11 mouse cellular contexts compared by ENCODE assay signal in the genomic region with DNA sequence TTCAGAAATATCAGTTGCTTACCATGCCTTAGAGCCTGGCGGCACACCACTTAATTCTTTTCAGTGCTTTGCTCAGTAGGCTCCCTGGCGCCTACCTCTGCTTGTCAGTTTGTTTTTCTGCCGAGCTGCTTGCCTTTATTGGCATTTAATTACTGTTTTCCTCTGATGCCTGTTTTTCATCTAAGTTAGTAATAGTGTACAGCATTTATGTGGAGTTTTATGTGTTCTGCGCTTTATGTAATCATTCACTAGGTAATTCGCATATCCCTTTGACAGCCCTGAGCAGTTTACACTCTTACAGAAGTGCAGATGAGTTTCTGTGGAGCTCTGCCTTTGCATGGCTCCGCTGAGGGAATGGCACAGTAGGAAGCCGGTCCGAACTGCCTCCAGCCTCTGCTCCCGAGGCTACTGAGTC.
DNase-seq lines count a peak whose midpoint lies in the region; ATAC-seq and TF ChIP-seq lines count a peak whose summit lies in the region.
"Had no signal": no experiment of that assay in that cellular context is flagged by ENCODE, and none has a peak within 500 bp of the region (broad histone marks: within the 10 kb centered on the region; RNA-seq: fewer than 3 reads in every experiment).

No protein-coding gene starts in this region.

- peak; percentile 29; the same call in 1 of the 2 replicates for ATAC-seq in forebrain, embryonic 14.5 days
- no peak for ATAC-seq in forebrain, embryonic 11.5 days (replicated peaks; ENCODE audit: low FRiP score)
- peak; percentile 74 for ATAC-seq in forebrain, embryonic 16.5 days
- no peak for ATAC-seq in limb, embryonic 14.5 days (ENCODE audit: low FRiP score, low read depth)
- ATAC-seq in cerebellum, adult (ENCODE audit: insufficient number of reproducible peaks, low FRiP score, low TSS enrichment), result no peak
- ATAC-seq: Patski had no signal

- 0 out of 2 replicates have a peak, but pooled peaks cover 3% of the 10 kb centered on the region for H3K4me1 ChIP-seq in forebrain, embryonic 14.5 days (ENCODE audit: control insufficient read depth, insufficient read depth, low read length)
- H3K4me1 ChIP-seq in forebrain, embryonic 11.5 days (replicated peaks; ENCODE audit: control insufficient read depth, insufficient read depth, low read length), result no peaks in the 10 kb centered on the region
- peaks cover 4% of the 10 kb centered on the region; the same call in 1 of the 2 replicates for H3K4me1 ChIP-seq in forebrain, embryonic 16.5 days (replicated peaks; ENCODE audit: control insufficient read depth, insufficient read depth, low read length)
- H3K4me1 ChIP-seq in limb, embryonic 14.5 days (ENCODE audit: control insufficient read depth, insufficient read depth, low read length), result no peaks in the 10 kb centered on the region
- H3K4me1 ChIP-seq: liver, embryonic 15.5 days had no signal

- no peaks in the 10 kb centered on the region for H3K9me3 ChIP-seq in forebrain, embryonic 14.5 days (replicated peaks; ENCODE audit: control insufficient read depth, low read length)
- no peaks in the 10 kb centered on the region for H3K9me3 ChIP-seq in forebrain, embryonic 11.5 days (ENCODE audit: control insufficient read depth, low read length)
- H3K9me3 ChIP-seq in forebrain, embryonic 16.5 days (ENCODE audit: control insufficient read depth, low read length), result no peaks in the 10 kb centered on the region
- no peaks in the 10 kb centered on the region for H3K9me3 ChIP-seq in limb, embryonic 14.5 days (ENCODE audit: control insufficient read depth, low read length)
- H3K9me3 ChIP-seq: liver, embryonic 15.5 days had no signal

- H3K27ac ChIP-seq in forebrain, embryonic 14.5 days (ENCODE audit: low read depth, low read length), result no peak overlapping the region
- H3K27ac ChIP-seq in forebrain, embryonic 11.5 days (ENCODE audit: low read depth, low read length), result no peak overlapping the region
- H3K27ac ChIP-seq in forebrain, embryonic 16.5 days (ENCODE audit: low read length), result no peak overlapping the region
- H3K27ac ChIP-seq in limb, embryonic 14.5 days (replicated peaks; ENCODE audit: low read depth, low read length), result no peak overlapping the region
- H3K27ac ChIP-seq: liver, embryonic 15.5 days had no signal

- H3K27me3 ChIP-seq in forebrain, embryonic 14.5 days (replicated peaks; ENCODE audit: control insufficient read depth, insufficient read depth, low read length), result no peaks in the 10 kb centered on the region
- no peaks in the 10 kb centered on the region for H3K27me3 ChIP-seq in forebrain, embryonic 11.5 days (ENCODE audit: control insufficient read depth, insufficient read depth, low read length)
- no peaks in the 10 kb centered on the region for H3K27me3 ChIP-seq in forebrain, embryonic 16.5 days (replicated peaks; ENCODE audit: control insufficient read depth, insufficient read depth, low read length)
- H3K27me3 ChIP-seq in limb, embryonic 14.5 days (ENCODE audit: control insufficient read depth, insufficient read depth, low read length), result no peaks in the 10 kb centered on the region
- H3K27me3 ChIP-seq: liver, embryonic 15.5 days; Patski had no signal

- no peak overlapping the region for H3K4me2 ChIP-seq in forebrain, embryonic 14.5 days (ENCODE audit: low read length)
- no peak overlapping the region for H3K4me2 ChIP-seq in forebrain, embryonic 11.5 days (ENCODE audit: low read depth, low read length, severe bottlenecking)
- H3K4me2 ChIP-seq in forebrain, embryonic 16.5 days (ENCODE audit: low read length), result no peak overlapping the region
- H3K4me2 ChIP-seq in limb, embryonic 14.5 days (replicated peaks; ENCODE audit: low read depth, low read length, severe bottlenecking), result 0 out of 2 replicates have a peak overlapping the region, but pooled peaks have one; percentile 8
- H3K4me2 ChIP-seq: liver, embryonic 15.5 days had no signal

- 9% methylated on average over 9 of the region's 9 CpGs for WGBS in forebrain, embryonic 14.5 days
- WGBS in forebrain, embryonic 11.5 days, result 15% methylated on average over 9 of the region's 9 CpGs
- WGBS in forebrain, embryonic 16.5 days, result 6% methylated on average over 9 of the region's 9 CpGs
- WGBS in limb, embryonic 14.5 days, result 6% methylated on average over 9 of the region's 9 CpGs

- no peak overlapping the region for H3K9ac ChIP-seq in forebrain, embryonic 14.5 days (ENCODE audit: low read length)
- no peak overlapping the region for H3K9ac ChIP-seq in forebrain, embryonic 11.5 days (ENCODE audit: low read length)
- no peak overlapping the region for H3K9ac ChIP-seq in forebrain, embryonic 16.5 days (replicated peaks; ENCODE audit: low read depth, low read length)
- no peak overlapping the region for H3K9ac ChIP-seq in limb, embryonic 14.5 days (ENCODE audit: low read depth, low read length, severe bottlenecking)
- H3K9ac ChIP-seq: liver, embryonic 15.5 days had no signal

- TF ChIP-seq POLR2A in limb, embryonic 14.5 days (IDR thresholded peaks at IDR 0.05; ENCODE audit: borderline replicate concordance, extremely low read depth, insufficient read depth, insufficient read length), result no peak

- H3K36me3 ChIP-seq in forebrain, embryonic 14.5 days (ENCODE audit: control insufficient read depth, insufficient read depth, low read length), result 0 out of 2 replicates have a peak, but pooled peaks cover 3% of the 10 kb centered on the region
- no peaks in the 10 kb centered on the region for H3K36me3 ChIP-seq in forebrain, embryonic 11.5 days (ENCODE audit: control insufficient read depth, insufficient read depth, low read length)
- H3K36me3 ChIP-seq in forebrain, embryonic 16.5 days (ENCODE audit: control insufficient read depth, insufficient read depth), result 0 out of 2 replicates have a peak, but pooled peaks cover 2% of the 10 kb centered on the region
- no peaks in the 10 kb centered on the region; the same call in 1 of the 2 replicates for H3K36me3 ChIP-seq in limb, embryonic 14.5 days (ENCODE audit: control insufficient read depth, insufficient read depth, low read length)

- DNase-seq in forebrain, embryonic 14.5 days (ENCODE audit: low spot score), result peak; percentile 37
- no peak for DNase-seq in forebrain, embryonic 11.5 days (ENCODE audit: low spot score)
- DNase-seq in kidney, postnatal 10 days, result peak; percentile 12
- no peak for DNase-seq in kidney, adult 18-20 months
- no peak for DNase-seq in limb, embryonic 14.5 days (ENCODE audit: low spot score)
- no peak for DNase-seq in Muller cell, postnatal 12 days (ENCODE audit: inconsistent ontology term)
- DNase-seq: cerebellum, postnatal 25 days had no signal

- no peak overlapping the region for H3K4me3 ChIP-seq in forebrain, embryonic 14.5 days (ENCODE audit: low read depth, low read length)
- H3K4me3 ChIP-seq in forebrain, embryonic 11.5 days (ENCODE audit: low read depth, low read length), result no peak overlapping the region
- H3K4me3 ChIP-seq in forebrain, embryonic 16.5 days (replicated peaks; ENCODE audit: low read length), result no peak overlapping the region
- H3K4me3 ChIP-seq in limb, embryonic 14.5 days (replicated peaks; ENCODE audit: low read length), result no peak overlapping the region
- H3K4me3 ChIP-seq: liver, embryonic 15.5 days had no signal

Comparison
In these comparisons a context has a peak if more than half of its experiments do, and no peak if none do; other contexts are left out.
1. ATAC-seq: peak in forebrain, embryonic 14.5 days (single experiment) and forebrain, embryonic 16.5 days (single experiment); none in forebrain, embryonic 11.5 days (single experiment), limb, embryonic 14.5 days (single experiment) and cerebellum, adult (single experiment).
2. DNase-seq: peak in forebrain, embryonic 14.5 days (single experiment) and kidney, postnatal 10 days (single experiment); none in forebrain, embryonic 11.5 days (single experiment), kidney, adult 18-20 months (single experiment), limb, embryonic 14.5 days (single experiment) and Muller cell, postnatal 12 days (single experiment).